Mouse (Mus musculus) left cerebral cortex, adult 2 months (tissue): ENCODE data around the gene 1700088E04Rik. TPM values are rescaled to one million over a fixed set of nuclear protein-coding genes. Genes with fewer than 3 reads are reported as not detected.

ENCODE experiments used
- DNase-seq, 2 experiments: peaks; one replicate each; pipeline ENCODE4 v3.0.0; 2021 to 2022; ENCODE audit warnings: low spot score in 2 of 2, mixed read lengths in 1 of 2; ENCODE audit errors: extremely low spot score in 1 of 2
- H3K27ac ChIP-seq: fragments of 200-600 bp; 2 replicates; pipeline ENCODE4 v1.8.1; 2022
- H3K4me3 ChIP-seq: fragments of 200-600 bp; 2 replicates; pipeline ENCODE4 v1.8.1; 2022
- CTCF ChIP-seq: fragments of 200-600 bp; IDR thresholded peaks from 2 replicates; pipeline ENCODE4 v1.8.1; 2022; ENCODE audit warnings: antibody characterized with exemption, mild to moderate bottlenecking, moderate library complexity
- intact Hi-C: fragments of 180-260 bp; cut with DNase I; formaldehyde crosslinking; loops from one replicate; pipeline ENCODE4 v1.15.1; 2025
- total RNA-seq, 2 experiments: library from RNA; stranded (reverse); gene quantifications; 2 replicates each; pipeline ENCODE4 v1.2.3; 2021

The 1700088E04Rik gene
- total RNA-seq, 2 experiments from 2014 or later, result 12.0 to 12.9 TPM

GRCm38 (mm10) chr15:79129311-79129710 lies 11.7 kb downstream of the 1700088E04Rik start:
- intact Hi-C loops, result loop anchor here (5.0 kb wide), 1 partner anchor 37 kb away; no protein-coding TSS in a partner anchor
- TF ChIP-seq CTCF, result no peak
- DNase-seq, result no peak
- no peak overlapping the region for H3K27ac ChIP-seq
- no peak overlapping the region for H3K4me3 ChIP-seq

- H3K4me3 ChIP-seq, result no peak overlapping the region
- peak; percentile 48 for TF ChIP-seq CTCF
- no peak for DNase-seq
- H3K27ac ChIP-seq, result no peak overlapping the region
- intact Hi-C loops, result loop anchor here (5.0 kb wide), 1 partner anchor 36 kb away; no protein-coding TSS in a partner anchor
Observed at GRCm38 (mm10) chr15:79128208-79128607, 12.8 kb downstream of the 1700088E04Rik start.

GRCm38 (mm10) chr15:79127101-79127500 lies 14.0 kb downstream of the 1700088E04Rik start:
- no peak overlapping the region for H3K4me3 ChIP-seq
- no peak for DNase-seq
- no peak overlapping the region for H3K27ac ChIP-seq
- no peak for TF ChIP-seq CTCF
- intact Hi-C loops, result loop anchor here (5.0 kb wide), 1 partner anchor 35 kb away; no protein-coding TSS in a partner anchor

GRCm38 (mm10) chr15:79126217-79126932 lies 14.7 kb downstream of the 1700088E04Rik start:
- DNase-seq, result peak; percentile 36 to 45
- TF ChIP-seq CTCF, result peak; percentile 72
- intact Hi-C loops, result loop anchor here (5.0 kb wide), 1 partner anchor 34 kb away; no protein-coding TSS in a partner anchor
- H3K4me3 ChIP-seq, result no peak overlapping the region
- H3K27ac ChIP-seq, result no peak overlapping the region

- H3K27ac ChIP-seq, result no peak overlapping the region
- no peak for TF ChIP-seq CTCF
- intact Hi-C loops, result no loop called here
- no peak for DNase-seq
- H3K4me3 ChIP-seq, result no peak overlapping the region
Observed at GRCm38 (mm10) chr15:79124331-79124875, 16.6 kb downstream of the 1700088E04Rik start.

- Histone ChIP-seq H3K27ac (no peak overlapping the region), H3K4me3 (no peak overlapping the region)
- TF ChIP-seq CTCF, result no peak
- intact Hi-C loops, result no loop called here
- no peak for DNase-seq
Observed at GRCm38 (mm10) chr15:79123751-79124150, 17.3 kb downstream of the 1700088E04Rik start.

- no peak overlapping the region for H3K27ac ChIP-seq
- TF ChIP-seq CTCF, result no peak; the same call in 1 of the 2 replicates
Observed at GRCm38 (mm10) chr15:79122546-79122945, 18.5 kb downstream of the 1700088E04Rik start.

GRCm38 (mm10) chr15:79122119-79122518 lies 18.9 kb downstream of the 1700088E04Rik start:
- Histone ChIP-seq H3K27ac (no peak overlapping the region), H3K4me3 (no peak overlapping the region)
- no peak for DNase-seq
- intact Hi-C loops, result no loop called here
- no peak for TF ChIP-seq CTCF

More at GRCm38 (mm10) chr15:79122546-79122945, 18.5 kb downstream of the 1700088E04Rik start:
- no peak overlapping the region for H3K4me3 ChIP-seq
- intact Hi-C loops, result no loop called here
- DNase-seq, result no peak

GRCm38 (mm10) chr15:79119491-79119890 lies 21.6 kb downstream of the 1700088E04Rik start:
- no peak overlapping the region for H3K4me3 ChIP-seq
- H3K27ac ChIP-seq, result no peak overlapping the region
- intact Hi-C loops, result no loop called here
- no peak for DNase-seq
- no peak for TF ChIP-seq CTCF

- no peak for DNase-seq
- Histone ChIP-seq H3K27ac (no peak overlapping the region), H3K4me3 (no peak overlapping the region)
- TF ChIP-seq CTCF, result no peak
- intact Hi-C loops, result no loop called here
Observed at GRCm38 (mm10) chr15:79115276-79115675, 25.8 kb downstream of the 1700088E04Rik start.

- TF ChIP-seq CTCF, result no peak
- no peak for DNase-seq
- intact Hi-C loops, result no loop called here
- no peak overlapping the region for H3K27ac ChIP-seq
- H3K4me3 ChIP-seq, result no peak overlapping the region
Observed at GRCm38 (mm10) chr15:79111774-79112173, 29.3 kb downstream of the 1700088E04Rik start.

GRCm38 (mm10) chr15:79110528-79110927 lies 30.5 kb downstream of the 1700088E04Rik start:
- no peak overlapping the region for H3K27ac ChIP-seq
- TF ChIP-seq CTCF, result no peak
- intact Hi-C loops, result no loop called here
- H3K4me3 ChIP-seq, result peak overlapping the region; percentile 71
- no peak for DNase-seq

GRCm38 (mm10) chr15:79110031-79110430 lies 31.0 kb downstream of the 1700088E04Rik start:
- peak overlapping the region; percentile 1; the same call in 1 of the 2 replicates for H3K27ac ChIP-seq
- intact Hi-C loops, result no loop called here
- no peak for TF ChIP-seq CTCF
- no peak for DNase-seq
- H3K4me3 ChIP-seq, result peak overlapping the region; percentile 71
